22 mouse cellular contexts compared by ENCODE assay signal in the genomic region with DNA sequence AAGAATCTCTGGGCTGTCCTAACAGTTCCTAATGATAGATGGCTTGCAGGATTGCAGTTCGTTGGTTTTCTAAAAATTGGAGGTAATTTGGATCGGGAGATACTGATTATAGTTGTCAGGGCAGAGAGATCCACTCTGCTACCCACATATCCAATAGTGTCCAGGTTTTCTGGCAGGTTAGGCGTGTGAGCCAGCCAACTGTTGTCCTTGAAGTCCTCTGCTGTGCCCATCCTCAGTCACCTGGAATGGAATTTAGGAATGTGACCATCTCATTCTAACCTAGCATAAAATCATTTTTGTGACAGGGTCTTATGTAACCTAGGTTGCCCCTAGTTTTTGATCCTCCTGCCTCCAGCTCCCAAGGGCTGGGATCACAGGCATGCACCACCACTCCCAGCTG. TPM values are rescaled to one million over a fixed set of nuclear protein-coding genes. Genes with fewer than 3 reads are reported as not detected.
DNase-seq lines count a peak whose midpoint lies in the region; ATAC-seq lines count a peak whose summit lies in the region.
"Had no signal": no experiment of that assay in that cellular context is flagged by ENCODE, and none has a peak within 500 bp of the region (broad histone marks: within the 10 kb centered on the region; RNA-seq: fewer than 3 reads in every experiment).

No protein-coding gene starts in this region.

- 77% methylated on average over 3 of the region's 3 CpGs for WGBS in heart, embryonic 12.5 days

- ATAC-seq in heart, embryonic 12.5 days (ENCODE audit: insufficient number of reproducible peaks, low FRiP score): no peak
- ATAC-seq: forebrain, embryonic 16.5 days; intestine, embryonic 15.5 days had no signal

- no peaks in the 10 kb centered on the region for H3K27me3 ChIP-seq in heart, embryonic 12.5 days (replicated peaks)
- H3K27me3 ChIP-seq: CH12.LX; embryonic facial prominence, embryonic 13.5 days; forebrain, embryonic 12.5 days; intestine, embryonic 15.5 days had no signal

- no peak overlapping the region for H3K4me2 ChIP-seq in heart, embryonic 12.5 days
- H3K4me2 ChIP-seq: embryonic facial prominence, embryonic 13.5 days; forebrain, embryonic 12.5 days; heart, embryonic 11.5 days; hindbrain, embryonic 14.5 days; intestine, embryonic 15.5 days had no signal

- peaks cover 10% of the 10 kb centered on the region; the same call in 1 of the 2 replicates for H3K4me1 ChIP-seq in heart, embryonic 12.5 days (replicated peaks)
- H3K4me1 ChIP-seq: forebrain, embryonic 12.5 days; intestine, embryonic 15.5 days had no signal

- no peaks in the 10 kb centered on the region for H3K9me3 ChIP-seq in heart, embryonic 12.5 days (replicated peaks)
- H3K9me3 ChIP-seq: embryonic facial prominence, embryonic 13.5 days; forebrain, embryonic 12.5 days; hindbrain, embryonic 10.5 days; intestine, embryonic 15.5 days had no signal

- H3K36me3 ChIP-seq in heart, embryonic 12.5 days: no peaks in the 10 kb centered on the region
- H3K36me3 ChIP-seq: embryonic facial prominence, embryonic 13.5 days; forebrain, embryonic 12.5 days; hindbrain, embryonic 10.5 days; intestine, embryonic 15.5 days had no signal

- H3K9ac ChIP-seq in heart, embryonic 12.5 days: no peak overlapping the region
- H3K9ac ChIP-seq: embryonic facial prominence, embryonic 13.5 days; forebrain, embryonic 12.5 days; hindbrain, embryonic 14.5 days; intestine, embryonic 15.5 days had no signal

- H3K27ac ChIP-seq in heart, embryonic 12.5 days (ENCODE audit: poor library complexity, severe bottlenecking): no peak overlapping the region
- H3K27ac ChIP-seq: embryonic facial prominence, embryonic 13.5 days; forebrain, embryonic 12.5 days; heart, adult 2 months; hindbrain, embryonic 10.5 days; hindbrain, embryonic 14.5 days; intestine, embryonic 15.5 days had no signal

- H3K4me3 ChIP-seq in heart, embryonic 12.5 days: no peak overlapping the region
- H3K4me3 ChIP-seq: embryonic facial prominence, embryonic 13.5 days; forebrain, embryonic 12.5 days; heart, adult 2 months; hindbrain, embryonic 10.5 days; intestine, embryonic 15.5 days had no signal

- peak; percentile 20 for DNase-seq in cerebellum, adult 11 months
- no peak for DNase-seq in cerebellum, adult 8-10 months
- peak; percentile 75 for DNase-seq in brain, adult 2 months (ENCODE audit: low read depth, low spot score)
- DNase-seq in cerebellum, adult 9-10 months: peak; percentile 55
- DNase-seq in cerebellum, postnatal 25 days: peak; percentile 64 to 67
- DNase-seq in adrenal gland, adult 18-20 months (ENCODE audit: low spot score in 2 of 2): no peak
- DNase-seq: adrenal gland, postnatal 10 days; gastrocnemius, postnatal 14 days; heart, adult 2 months; kidney, adult 18-20 months had no signal

RNA-seq across cellular contexts. Expression of gene Rcvrn, which starts 51.7 kb away (rescaled TPM):
- polyA plus RNA-seq in heart, embryonic 12.5 days (2016; fragmentation: Nextera tagmentation; extraction: Ambion mirVana): not detected in 2 replicates
- under 1 TPM; 0.38 to 0.50 TPM for total RNA-seq in adrenal gland, adult 18-20 months (2021)
- total RNA-seq: adrenal gland, postnatal 10 days; CH12.LX; gastrocnemius, postnatal 14 days; heart, adult 2 months had no signal
- polyA plus RNA-seq: C2C12; embryonic facial prominence, embryonic 13.5 days; forebrain, embryonic 12.5 days; forebrain, embryonic 16.5 days; gonadal fat pad, adult 2 months; heart, adult 2 months; heart, embryonic 11.5 days; heart, embryonic 16.5 days; hindbrain, embryonic 10.5 days; hindbrain, embryonic 14.5 days; intestine, embryonic 15.5 days had no signal

Comparison
In these comparisons a context has a peak if more than half of its experiments do, and no peak if none do; other contexts are left out.
1. DNase-seq: peak in cerebellum, adult 11 months (single experiment), brain, adult 2 months (single experiment), cerebellum, adult 9-10 months (single experiment) and cerebellum, postnatal 25 days (2 of 2); none in cerebellum, adult 8-10 months (single experiment) and adrenal gland, adult 18-20 months (0 of 2).